Mouse (Mus musculus) NIH3T3 (cell line): ENCODE measurements around the gene Mroh2a.
A peak's percentile ranks its signal among the peaks of the same experiment; 100 is the strongest.

ENCODE experiments used
- DNase-seq: peaks from one replicate; pipeline ENCODE4 v3.0.0-alpha.2; 2012; ENCODE audit warnings: low read depth

Mroh2a gene

DNA sequence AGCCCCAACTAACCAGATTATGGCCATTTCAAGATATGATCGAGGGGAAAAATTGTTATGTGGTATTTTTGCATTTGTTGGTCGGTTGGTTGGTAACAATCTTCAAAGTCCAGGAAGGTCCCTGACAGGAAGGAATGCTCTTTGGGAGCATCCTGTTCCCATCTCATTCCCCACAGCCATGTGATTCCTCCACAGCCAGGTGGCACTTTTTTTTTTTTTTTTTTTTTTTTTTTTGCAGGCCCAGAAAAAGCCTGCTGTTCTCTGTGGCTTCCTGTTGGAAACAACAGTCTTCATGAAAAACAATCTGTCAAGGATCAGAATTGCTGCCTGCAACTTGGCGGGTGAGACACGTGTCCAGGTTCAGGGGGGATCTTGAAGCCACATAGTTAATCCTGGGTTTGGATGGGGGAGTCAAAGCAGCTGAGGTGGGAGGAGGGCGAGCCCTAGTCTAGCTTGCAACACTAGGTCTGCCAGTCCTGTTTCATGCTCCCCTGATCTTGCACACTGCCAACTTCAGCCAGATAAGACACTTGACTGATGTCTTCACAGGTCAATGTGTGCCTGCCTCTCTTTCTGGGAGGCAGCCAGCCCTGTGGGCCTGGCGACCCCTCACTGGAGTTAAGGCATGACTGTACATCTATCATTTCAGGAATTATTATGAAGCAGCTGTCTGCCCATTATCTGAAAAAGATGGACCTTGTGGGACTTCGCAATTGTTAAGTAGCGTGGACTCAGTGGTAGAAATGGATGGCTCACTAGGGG lies 32.3 kb downstream of the Mroh2a start:
- peak; percentile 72 for DNase-seq

DNA sequence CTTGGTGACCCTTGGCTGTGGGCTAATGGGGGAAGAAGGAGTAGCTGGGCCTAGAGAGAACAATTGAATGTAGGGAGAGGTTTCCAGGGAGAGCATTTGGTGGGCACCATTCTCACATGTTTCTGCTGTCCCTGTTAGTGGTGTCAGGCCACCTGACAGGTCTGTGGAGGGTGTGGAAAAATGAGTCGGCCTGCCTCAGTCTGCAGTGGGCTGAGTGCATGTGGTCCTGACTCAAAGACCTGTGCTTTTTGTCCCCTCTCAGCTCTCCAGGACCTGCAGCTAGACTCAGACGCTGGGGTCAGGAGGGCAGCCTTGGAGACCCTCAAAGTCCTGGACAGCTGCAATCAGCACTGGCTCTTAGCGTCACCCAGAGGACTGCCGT lies 32.8 kb downstream of the Mroh2a start:
- DNase-seq: no peak

DNA sequence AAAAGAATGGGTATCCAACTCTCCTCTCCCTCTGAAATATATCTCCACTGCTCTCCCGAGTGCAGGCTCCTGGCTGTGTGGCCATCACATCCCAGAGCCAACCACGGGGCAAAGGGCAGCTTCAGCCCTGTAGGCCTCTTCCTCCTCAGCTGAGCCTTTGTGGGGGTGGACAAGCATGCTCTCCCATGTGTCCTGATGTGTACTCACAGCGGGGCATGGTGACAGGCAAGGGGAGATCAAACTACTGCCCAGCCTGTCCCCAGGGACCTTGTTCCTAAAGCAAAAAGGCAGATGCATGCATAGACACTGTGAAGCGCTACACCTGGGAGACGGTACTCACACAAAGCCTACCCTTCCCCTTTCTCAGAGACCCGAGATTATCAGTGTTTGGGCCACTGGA lies 33.3 kb downstream of the Mroh2a start:
- peak; percentile 60 for DNase-seq

DNA sequence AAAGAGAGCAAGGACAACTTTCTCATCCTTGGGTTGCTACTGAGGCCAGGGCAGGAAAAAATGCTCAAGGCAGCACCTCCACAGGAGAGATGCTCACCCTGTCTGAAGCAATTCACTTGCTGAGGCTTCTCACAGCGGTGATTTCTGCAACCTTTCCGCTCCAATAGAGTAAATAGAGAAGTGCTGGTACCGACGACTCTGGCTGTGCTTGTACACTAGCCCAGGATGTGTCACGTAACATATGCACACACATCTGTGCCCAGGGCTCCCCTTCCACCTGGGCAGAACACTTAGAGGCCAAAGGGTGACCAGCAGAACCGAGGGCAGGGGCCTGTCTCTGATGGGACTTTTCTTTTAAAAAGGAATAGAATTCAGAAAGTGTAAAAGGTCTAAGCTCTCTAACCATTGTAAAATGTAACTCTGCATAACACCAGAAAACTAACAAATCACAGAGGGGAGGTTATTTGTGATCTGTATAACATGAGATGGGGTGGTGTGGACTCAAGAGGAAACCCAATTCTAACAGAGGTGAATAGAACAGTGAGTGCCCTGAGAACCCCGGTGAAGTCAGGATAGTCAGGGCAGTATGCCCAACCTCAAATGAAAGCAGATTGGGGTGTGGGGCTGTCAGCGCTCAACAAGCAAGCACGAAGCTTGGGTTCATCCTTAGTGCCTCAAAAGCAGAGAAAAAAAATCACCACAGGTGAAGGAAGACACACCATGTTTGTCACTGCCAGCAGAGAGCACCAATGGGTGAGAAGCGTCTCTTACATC lies 34.0 kb downstream of the Mroh2a start:
- no peak for DNase-seq

DNA sequence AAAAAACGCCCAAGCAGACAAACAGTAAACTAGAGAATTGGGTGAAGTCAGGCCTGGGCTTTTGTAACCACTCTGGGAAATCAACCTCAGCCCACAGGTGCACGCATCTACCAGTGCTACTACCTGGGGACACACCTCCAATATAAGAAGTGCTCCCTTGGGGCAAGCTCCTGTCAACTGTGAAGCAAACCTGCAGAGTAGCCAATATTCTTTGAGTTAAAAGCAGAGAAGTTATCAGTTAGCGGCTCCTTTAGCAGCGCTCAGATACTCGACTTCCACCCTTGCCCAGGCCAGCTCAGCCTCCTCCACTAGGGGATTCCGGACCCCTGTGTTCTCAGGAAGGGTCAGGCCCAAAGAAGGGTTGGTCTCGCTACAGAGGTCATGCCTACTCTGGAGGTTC lies 34.9 kb downstream of the Mroh2a start:
- DNase-seq: no peak

DNA sequence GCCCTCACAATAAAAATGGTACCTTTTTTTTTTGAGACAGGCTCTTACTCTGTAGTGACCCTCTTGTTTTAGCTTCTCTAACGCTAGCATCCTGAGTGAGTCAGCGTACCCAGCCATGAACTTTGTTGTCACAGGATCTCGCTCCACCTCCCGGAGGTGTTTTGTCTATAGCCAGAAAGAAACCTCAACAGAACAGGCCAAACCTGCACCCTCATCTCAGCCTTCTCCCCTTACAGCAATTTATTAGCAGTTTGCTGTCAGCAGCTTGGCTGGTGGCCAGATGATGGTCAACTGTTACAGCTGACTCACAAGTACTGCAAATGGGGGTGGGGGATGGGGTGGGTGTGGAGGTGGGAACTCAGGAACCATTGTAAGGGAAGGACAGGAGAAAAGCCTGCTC lies 35.5 kb downstream of the Mroh2a start:
- peak; percentile 100 for DNase-seq

DNA sequence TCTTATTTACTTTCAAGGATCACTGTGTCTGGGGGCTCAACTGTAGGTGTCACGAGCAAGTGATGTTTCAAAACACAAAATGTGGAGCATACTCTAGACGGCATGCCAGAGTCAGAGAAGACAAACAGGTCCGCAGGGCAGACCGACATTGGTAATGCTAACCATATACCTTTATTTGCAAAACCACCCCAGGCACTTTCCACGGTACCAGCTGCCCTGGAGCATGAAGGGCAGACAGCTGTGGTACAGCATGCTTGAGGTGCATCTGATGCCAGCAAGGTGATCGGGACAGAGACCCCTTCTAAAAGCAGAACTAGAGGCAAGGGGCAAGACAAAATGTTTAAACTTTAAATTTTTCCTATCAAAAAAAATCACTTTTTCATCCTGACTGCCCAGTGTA lies 36.2 kb downstream of the Mroh2a start:
- DNase-seq: no peak

DNA sequence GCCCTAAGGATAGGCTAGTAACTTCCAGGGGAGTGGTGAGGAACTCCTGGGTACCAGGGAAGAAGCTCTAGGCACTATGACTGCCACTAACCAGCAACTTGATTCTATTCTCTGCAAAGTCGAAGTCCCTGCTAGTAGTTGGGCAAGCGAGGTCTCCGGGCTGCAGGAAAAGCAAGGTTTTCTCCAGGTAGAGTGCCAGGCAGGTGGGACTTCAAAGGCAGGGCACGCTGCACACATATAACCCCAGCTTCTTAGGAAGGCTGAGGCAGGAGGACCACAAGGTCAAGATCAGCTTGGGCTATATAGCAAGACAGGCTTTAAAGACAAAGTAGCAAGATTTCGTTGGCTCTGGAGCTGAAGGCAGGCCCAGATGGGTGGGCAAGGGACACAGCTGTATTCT lies 37.0 kb downstream of the Mroh2a start:
- DNase-seq: no peak

DNA sequence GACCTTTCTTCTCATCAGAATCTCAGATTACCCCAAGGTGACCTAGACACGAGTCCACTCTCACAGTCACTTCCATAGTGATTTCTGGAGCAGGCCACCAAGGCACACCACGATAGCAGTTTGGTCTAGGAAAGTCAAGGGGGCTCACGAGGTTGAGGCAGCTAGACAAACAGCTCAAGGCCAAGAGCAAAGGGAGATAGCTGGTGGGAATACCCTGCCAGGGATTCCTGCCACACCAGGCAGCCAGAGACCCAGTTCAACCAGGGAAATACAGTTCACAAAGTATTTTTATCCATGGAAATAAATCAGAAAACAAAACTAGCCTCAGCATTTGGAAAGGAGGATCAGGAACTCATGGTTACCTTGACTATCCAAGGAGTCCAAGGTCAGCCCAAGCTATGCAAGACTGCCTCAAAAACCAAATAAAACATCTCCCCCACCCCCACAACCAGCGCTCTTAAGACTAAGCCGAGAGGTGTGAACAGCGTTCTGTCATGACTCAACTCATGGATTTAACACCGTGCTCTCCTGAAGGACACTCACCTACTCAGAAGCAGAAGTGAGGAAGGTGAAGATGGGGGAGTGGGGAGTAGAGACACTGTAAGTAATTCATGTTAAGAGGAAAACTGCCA lies 37.6 kb downstream of the Mroh2a start:
- DNase-seq: no peak

DNA sequence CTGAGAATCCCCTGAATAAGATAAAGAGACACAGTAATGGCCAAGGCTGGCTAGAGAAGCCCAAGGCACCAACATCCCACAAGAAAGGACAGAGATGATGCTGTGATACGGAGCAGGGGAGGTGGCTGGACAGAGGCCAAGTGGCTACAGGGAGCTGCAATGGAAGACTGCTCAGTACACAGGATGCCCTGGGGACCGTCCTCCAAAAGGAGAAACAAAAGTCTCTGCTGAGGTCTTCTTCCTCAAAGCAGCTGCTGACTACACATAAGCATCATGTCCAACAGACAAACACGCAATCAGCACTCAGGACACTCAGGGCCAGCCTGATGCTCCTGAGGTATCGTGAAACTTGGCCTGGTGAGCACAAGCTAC lies 38.1 kb downstream of the Mroh2a start:
- DNase-seq: peak; percentile 50

DNA sequence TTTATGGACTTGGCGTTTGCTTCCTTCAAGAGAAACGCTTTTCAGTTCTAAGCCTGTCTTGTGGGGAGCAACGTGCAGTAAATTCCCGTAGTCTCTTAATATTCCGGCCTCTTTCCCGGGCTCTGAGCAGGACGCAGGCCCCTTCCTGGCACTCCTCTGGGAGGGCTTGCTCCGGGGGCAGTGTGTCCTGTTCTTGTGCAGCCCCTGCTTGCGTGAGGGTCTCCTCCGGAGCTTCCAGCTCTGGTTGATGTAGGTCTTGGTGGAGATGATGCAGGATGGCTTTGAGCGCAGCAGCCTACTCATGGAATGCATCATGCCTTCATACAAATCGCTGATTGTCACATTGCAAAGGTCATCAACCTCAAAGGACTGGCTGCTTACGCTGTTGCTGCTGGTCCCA lies 39.3 kb downstream of the Mroh2a start:
- DNase-seq: no peak

DNA sequence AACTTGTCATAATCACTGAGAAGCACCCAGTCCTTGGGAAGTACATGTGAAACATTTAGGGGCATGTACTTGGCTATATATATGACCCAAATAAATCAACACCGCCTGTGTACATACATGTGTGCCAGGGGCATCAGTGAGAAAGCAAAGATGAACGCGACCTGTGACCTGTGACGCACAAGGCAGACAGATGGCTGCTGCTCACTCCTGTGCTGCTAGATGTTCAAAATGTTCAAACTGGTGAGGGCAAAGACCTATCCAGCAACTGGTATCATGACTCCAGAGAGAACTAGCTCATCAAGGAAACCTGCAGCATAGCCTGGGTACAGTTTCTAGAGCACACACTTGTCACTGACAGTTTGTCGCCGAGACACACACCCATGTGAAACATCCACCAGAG lies 40.7 kb downstream of the Mroh2a start:
- DNase-seq: no peak

DNA sequence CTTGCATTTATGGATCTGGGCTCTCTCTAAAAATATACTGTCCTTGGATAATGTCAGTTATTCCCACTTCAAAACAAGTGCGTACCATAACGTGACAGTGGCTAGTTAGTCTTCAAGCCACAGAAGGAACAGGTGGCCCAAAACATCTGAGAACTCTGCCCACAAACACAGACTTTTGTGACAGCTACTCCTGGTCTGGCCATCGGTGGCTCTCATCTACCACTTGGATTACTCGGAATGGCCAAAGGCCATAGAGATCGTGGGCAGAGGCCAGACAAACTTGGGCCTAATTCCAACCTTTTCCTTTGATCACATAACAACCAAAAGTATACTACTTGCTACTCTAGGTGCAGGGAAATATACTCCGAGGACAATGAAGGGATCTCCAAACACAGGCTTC lies 41.3 kb downstream of the Mroh2a start:
- DNase-seq: no peak

DNA sequence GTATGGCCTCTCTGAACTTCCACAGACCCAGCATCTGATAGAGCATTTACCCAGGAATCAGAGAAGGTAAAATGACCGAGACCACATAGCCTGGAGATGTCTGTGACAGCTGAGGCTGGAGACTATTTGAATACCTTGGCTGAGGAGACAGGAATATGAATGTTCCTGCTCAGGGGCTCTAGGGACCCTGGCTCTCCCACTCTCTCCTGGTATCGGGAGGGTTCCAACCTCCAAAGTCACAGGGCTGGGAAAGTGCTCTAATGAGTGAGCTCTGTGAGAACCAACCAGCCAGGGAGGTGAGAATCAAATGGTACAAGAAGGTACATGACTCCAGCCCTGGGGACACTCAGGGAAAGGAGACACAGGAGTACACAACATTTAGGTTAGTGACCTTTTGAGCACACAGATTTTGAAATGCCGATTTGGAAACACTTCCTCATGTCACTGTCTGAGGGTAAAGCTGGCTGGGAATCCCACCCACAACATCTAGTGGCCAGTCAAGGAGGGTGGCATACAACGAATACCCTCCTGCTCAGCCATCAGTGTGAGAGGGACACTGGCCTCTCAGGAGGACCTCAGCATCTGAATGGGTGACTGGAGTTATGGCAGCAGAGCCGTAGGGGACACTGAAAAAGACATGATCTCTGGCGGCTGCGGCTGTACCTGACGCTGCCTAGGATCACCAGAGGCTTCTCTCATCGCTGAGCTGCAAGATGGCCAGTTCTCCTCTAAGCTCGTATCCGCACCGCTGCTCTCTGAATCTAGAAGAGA lies 42.9 kb downstream of the Mroh2a start:
- DNase-seq: no peak

DNA sequence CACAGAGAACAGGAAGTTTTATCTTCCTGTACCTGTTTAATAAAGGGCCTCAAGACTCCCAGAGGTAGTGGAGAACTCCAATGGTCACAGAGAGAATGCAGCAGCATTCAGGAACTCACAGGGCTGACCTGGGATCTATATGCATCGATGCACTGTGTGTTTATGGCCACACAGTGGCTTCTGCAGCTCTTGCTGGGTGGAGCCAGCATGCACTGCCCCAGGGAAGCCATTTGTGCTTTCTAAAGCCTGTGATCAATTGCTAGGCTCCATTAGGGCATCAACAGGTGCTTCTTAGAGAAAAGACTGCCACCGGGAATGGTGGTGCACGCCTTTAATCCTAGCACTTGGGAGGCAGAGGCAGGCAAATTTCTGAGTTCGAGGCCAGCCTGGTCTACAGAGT lies 46.1 kb downstream of the Mroh2a start:
- DNase-seq: no peak

DNA sequence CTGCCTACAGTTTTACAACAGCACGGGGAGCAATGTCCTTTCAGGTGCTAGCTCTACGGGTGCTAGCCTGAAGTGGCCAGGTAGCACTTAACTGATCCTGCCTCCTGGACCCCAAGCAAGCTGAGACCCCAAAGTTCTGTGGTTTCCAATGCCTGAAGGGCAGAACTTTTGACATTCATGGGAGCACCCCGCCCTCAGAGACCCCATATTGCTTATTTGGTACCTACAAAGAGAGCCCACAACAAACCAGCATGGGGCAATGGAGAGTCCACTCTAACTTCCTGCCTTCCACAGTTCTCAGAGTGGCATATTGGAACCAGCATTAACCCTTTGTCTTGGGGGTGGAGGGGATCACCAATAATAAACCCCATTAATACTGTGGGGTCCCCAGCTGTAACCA lies 46.5 kb downstream of the Mroh2a start:
- no peak for DNase-seq

DNA sequence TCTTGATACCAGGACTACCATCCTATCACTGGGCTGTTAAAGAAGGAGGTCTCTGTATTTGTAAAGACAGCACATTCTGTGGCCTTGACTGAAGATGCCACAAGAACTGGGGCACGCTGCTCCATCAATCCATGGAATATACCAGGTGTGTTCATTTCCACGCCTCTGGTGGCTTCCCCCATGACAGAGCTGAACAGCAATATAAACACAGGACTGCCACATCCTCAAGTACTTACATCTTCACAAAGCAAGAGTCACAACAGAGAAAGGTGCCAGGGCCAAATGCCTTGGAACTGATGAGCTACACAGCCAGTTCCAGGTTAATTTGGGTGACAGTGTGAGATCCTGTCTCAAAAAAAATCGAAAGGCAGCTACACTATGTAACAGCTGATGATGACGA lies 47.0 kb downstream of the Mroh2a start:
- no peak for DNase-seq

DNA sequence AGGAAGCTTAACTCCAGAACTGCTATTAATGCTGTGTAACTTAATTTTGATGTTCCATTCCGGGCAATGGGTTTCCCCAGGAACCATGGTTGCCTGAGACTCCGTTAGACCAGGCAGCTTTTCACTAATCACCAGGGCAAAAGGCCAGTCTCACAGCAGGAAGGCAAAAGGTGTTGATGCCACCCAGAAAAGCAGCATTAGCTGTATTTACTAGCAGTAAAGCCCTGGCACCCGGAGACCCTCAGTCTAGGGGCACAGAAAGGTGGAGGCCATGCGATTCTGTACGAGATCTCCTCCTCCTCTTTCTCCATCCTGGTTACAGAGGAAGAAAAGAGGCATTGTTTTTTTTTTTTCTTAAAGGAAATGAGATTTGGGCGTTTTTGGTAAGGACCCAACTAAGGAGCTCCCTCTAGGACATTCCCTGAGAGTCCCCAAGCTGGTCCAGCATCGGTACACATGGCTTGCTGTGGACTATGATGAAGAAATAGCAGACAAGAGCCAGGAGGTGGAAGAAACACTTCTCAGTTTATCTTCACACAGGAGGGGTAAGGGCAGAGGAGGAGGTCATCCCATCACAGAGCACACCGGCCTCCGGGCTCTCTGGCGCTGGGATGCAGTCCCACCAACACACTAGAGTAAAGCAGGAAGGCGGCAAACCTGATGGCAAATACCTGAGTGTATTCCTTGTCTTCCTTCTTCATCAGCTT lies 47.7 kb downstream of the Mroh2a start:
- DNase-seq: no peak

DNA sequence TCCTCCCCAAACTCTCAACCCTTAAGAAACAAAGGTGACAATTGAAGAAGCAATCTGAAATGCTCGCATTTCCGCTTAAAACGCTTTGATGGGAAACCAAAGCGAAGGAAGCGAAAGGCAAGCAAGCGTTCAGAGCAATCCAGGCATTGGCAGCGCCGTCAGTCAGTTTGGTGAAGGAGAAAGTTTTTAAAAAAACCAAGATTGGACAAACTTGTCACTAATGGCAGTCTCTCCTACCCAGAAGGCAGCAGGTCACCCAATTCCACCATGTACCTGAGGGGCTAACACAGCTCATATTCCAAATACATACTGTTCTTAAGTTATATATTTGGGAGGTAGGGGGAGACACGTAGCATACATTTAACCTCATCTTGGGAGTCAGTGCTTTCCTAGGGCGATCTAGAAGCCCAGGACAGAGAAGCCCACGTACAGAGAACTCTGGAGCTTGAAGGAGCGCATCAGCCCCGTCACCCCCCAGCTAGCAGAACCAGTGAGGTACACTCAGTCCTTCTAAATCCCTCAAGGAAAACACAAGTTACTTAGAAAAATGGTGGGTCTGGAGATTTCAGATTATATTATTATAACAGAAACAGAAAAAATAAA lies 48.4 kb downstream of the Mroh2a start:
- no peak for DNase-seq

DNA sequence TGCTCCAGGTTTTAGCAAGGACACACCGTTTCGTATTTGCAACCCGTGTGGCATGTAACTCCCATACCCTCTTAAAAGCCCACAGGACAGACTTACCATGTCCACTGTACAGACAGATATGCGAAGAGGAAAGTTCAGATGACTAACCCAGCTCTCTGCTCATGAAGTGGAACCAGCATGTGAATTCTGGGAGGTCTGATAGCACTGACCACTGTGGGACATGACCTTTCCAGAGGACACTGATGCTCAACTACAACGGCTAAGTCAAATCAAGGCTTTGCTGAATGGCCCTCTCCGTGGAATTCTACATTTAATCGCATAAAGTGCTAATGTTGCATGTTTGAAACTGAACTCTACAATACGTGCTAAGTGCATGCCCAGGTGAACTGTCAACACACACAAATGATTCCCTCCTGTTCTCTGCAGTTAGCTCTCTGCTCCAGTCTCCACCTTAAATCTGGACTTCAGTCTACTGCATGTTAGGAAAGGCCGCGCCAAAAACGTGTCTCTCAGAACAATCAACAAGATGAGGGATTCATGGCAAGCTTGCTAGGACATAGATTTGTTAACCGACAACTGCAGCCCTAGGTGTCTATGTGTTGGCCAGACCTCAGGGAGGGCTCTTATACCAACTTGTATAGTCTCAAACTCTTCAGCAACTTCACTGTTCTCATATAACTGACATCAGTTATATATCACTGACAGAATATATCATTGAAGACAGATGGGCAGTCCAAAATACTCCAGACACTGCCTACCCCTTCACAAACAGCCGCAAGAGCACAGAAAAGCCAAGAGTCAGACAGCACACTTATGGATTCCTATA lies 49.1 kb downstream of the Mroh2a start:
- DNase-seq: no peak
